Mouse (Mus musculus) neural tube, embryonic 15.5 days (tissue): ENCODE measurements around the gene 4430402I18Rik. TPM values are rescaled to one million over a fixed set of nuclear protein-coding genes. Genes with fewer than 3 reads are reported as not detected.

Source experiments
- ATAC-seq: fragments of 200-750 bp; cut with Nextera tagmentation; 2 replicates; pipeline ENCODE4 v1.8.0; 2017; ENCODE audit warnings: mild to moderate bottlenecking, moderate TSS enrichment, moderate library complexity; ENCODE audit not compliant: low FRiP score
- H3K27ac ChIP-seq: fragments of 300-500 bp; sonication (generic); replicated peaks from 2 replicates; pipeline ENCODE4 v1.5.1; 2015; ENCODE audit warnings: mild to moderate bottlenecking, inconsistent platforms
- H3K27me3 ChIP-seq: fragments of 300-500 bp; sonication (generic); replicated peaks from 2 replicates; pipeline ENCODE4 v1.6.1; 2015; ENCODE audit warnings: inconsistent platforms
- H3K36me3 ChIP-seq: fragments of 300-500 bp; sonication (generic); 2 replicates; pipeline ENCODE4 v1.6.1; 2015; ENCODE audit warnings: inconsistent platforms
- H3K4me1 ChIP-seq: fragments of 300-500 bp; sonication (generic); 2 replicates; pipeline ENCODE4 v1.6.1; 2015; ENCODE audit warnings: inconsistent platforms
- H3K4me2 ChIP-seq: fragments of 300-500 bp; sonication (generic); 2 replicates; pipeline ENCODE4 v1.6.1; 2015; ENCODE audit warnings: inconsistent platforms, mild to moderate bottlenecking, moderate library complexity
- H3K4me3 ChIP-seq: fragments of 300-500 bp; sonication (generic); replicated peaks from 2 replicates; pipeline ENCODE4 v1.5.1; 2015; ENCODE audit warnings: mild to moderate bottlenecking, inconsistent platforms
- H3K9ac ChIP-seq: fragments of 300-500 bp; sonication (generic); replicated peaks from 2 replicates; pipeline ENCODE4 v1.6.1; 2015; ENCODE audit warnings: mild to moderate bottlenecking, inconsistent platforms
- H3K9me3 ChIP-seq: fragments of 300-500 bp; sonication (generic); replicated peaks from 2 replicates; pipeline ENCODE4 v1.6.1; 2016; ENCODE audit warnings: inconsistent platforms
- WGBS: fragments of 180-500 bp; shearing (Covaris S2); methylation state at CpG from one replicate; pipeline ENCODE4 v1.1.7; 2015; ENCODE audit warnings: mixed read lengths; 5-methylcytosine and 5-hydroxymethylcytosine counted together
- polyA plus RNA-seq: library from polyadenylated mRNA; unstranded; fragments of >200 nt; fragmentation: Nextera tagmentation; extraction: Ambion mirVana; gene quantifications from 2 replicates; pipeline ENCODE4 v1.2.1, GENCODE M21; 2015

Gene 4430402I18Rik
- polyA plus RNA-seq, 1 experiment from 2014 or later = 0.78 TPM

- 79% methylated on average over 1 of the region's 1 CpGs for WGBS
- Histone ChIP-seq H3K4me3 (no peak overlapping the region), H3K27me3 (no peaks in the 10 kb centered on the region), H3K9ac (no peak overlapping the region), H3K9me3 (no peaks in the 10 kb centered on the region), H3K4me1 (no peaks in the 10 kb centered on the region), H3K36me3 (no peaks in the 10 kb centered on the region), H3K27ac (no peak overlapping the region), H3K4me2 (no peak overlapping the region)
- no peak for ATAC-seq
Observed at GRCm38 (mm10) chr19:28854831-28855230, 112.8 kb downstream of the 4430402I18Rik start.

- WGBS = 93% methylated on average over 3 of the region's 3 CpGs
- no peak overlapping the region for H3K9ac ChIP-seq
- H3K4me3 ChIP-seq = no peak overlapping the region
- H3K27me3 ChIP-seq = no peaks in the 10 kb centered on the region
- no peaks in the 10 kb centered on the region for H3K4me1 ChIP-seq
- H3K4me2 ChIP-seq = no peak overlapping the region
- no peak overlapping the region for H3K27ac ChIP-seq
- no peaks in the 10 kb centered on the region for H3K9me3 ChIP-seq
- no peak for ATAC-seq
- H3K36me3 ChIP-seq = no peaks in the 10 kb centered on the region
Observed at GRCm38 (mm10) chr19:28852001-28852400, 115.6 kb downstream of the 4430402I18Rik start.

GRCm38 (mm10) chr19:28850510-28850909, 117.1 kb downstream of the 4430402I18Rik start:
- Histone ChIP-seq H3K27ac (no peak overlapping the region), H3K9ac (no peak overlapping the region), H3K4me1 (no peaks in the 10 kb centered on the region), H3K27me3 (no peaks in the 10 kb centered on the region), H3K4me3 (no peak overlapping the region), H3K9me3 (no peaks in the 10 kb centered on the region), H3K36me3 (no peaks in the 10 kb centered on the region), H3K4me2 (no peak overlapping the region)
- WGBS = 94% methylated on average over 3 of the region's 3 CpGs
- ATAC-seq = no peak

GRCm38 (mm10) chr19:28844946-28845710, 122.5 kb downstream of the 4430402I18Rik start:
- WGBS = 54% methylated on average over 8 of the region's 8 CpGs
- no peaks in the 10 kb centered on the region for H3K9me3 ChIP-seq
- no peak overlapping the region for H3K4me3 ChIP-seq
- no peaks in the 10 kb centered on the region for H3K36me3 ChIP-seq
- no peak overlapping the region for H3K27ac ChIP-seq
- H3K9ac ChIP-seq = no peak overlapping the region
- no peak overlapping the region for H3K4me2 ChIP-seq
- no peak for ATAC-seq
- peaks cover 7% of the 10 kb centered on the region; the same call in 1 of the 2 replicates for H3K4me1 ChIP-seq
- H3K27me3 ChIP-seq = no peaks in the 10 kb centered on the region

Other genes starting within 250 kb of the 4430402I18Rik start
- gene Slc1a1, start 132.8 kb downstream of the 4430402I18Rik start, polyA plus RNA-seq = 49.5 and 57.3 TPM in 2 replicates
- gene Plpp6, start 3.8 kb downstream of the 4430402I18Rik start, polyA plus RNA-seq = 12.0 and 12.6 TPM in 2 replicates
- 44.0 and 46.7 TPM in 2 replicates for gene Cdc37l1, start 22.6 kb upstream of the 4430402I18Rik start, polyA plus RNA-seq
- 66.1 and 69.8 TPM in 2 replicates for gene Ak3, start 80.2 kb upstream of the 4430402I18Rik start, polyA plus RNA-seq
- 41.0 and 49.0 TPM in 2 replicates for gene Rcl1, start 133.6 kb upstream of the 4430402I18Rik start, polyA plus RNA-seq